Mouse (Mus musculus): Measurements from ENCODE around the gene Pi4kb. TPM values are rescaled to one million over a fixed set of nuclear protein-coding genes. Genes with fewer than 3 reads are reported as not detected.
"Not testable (repeated sequence)": the region's sequence is repeated elsewhere in the genome, so short reads cannot be mapped to it uniquely, and the experiment has no call there.

Pi4kb gene
- total and polyA plus RNA-seq, 2 experiments from 2014 or later: 24.3 to 55.0 TPM

GRCm38 (mm10) chr3:94932809-94933564, 41.5 kb upstream of the Pi4kb start, which contains the start of gene Selenbp1:
Selenbp1 (plus strand) TSS chr3:94933056.
- no peaks in the 10 kb centered on the region for H3K4me1 ChIP-seq (ENCODE audit: insufficient read depth, low read length)
- peak within 1 kb of the TSS; percentile 22; the same call in 1 of the 2 replicates for H3K4me2 ChIP-seq (ENCODE audit: low read depth, low read length, poor library complexity, severe bottlenecking)
- DNase-seq (ENCODE audit: low spot score) (peak; percentile 76), ATAC-seq (ENCODE audit: low FRiP score) (peak; percentile 50)
- H3K27ac ChIP-seq (ENCODE audit: low read depth, low read length): peak within 1 kb of the TSS; percentile 12; the same call in 1 of the 2 replicates
- H3K4me3 ChIP-seq (ENCODE audit: low read depth, low read length): peak within 1 kb of the TSS; percentile 21; the same call in 1 of the 2 replicates
- WGBS: 32% methylated on average over 16 of the region's 16 CpGs
- H3K9me3 ChIP-seq (ENCODE audit: low read length): no peaks in the 10 kb centered on the region
- no peaks in the 10 kb centered on the region for H3K36me3 ChIP-seq (ENCODE audit: insufficient read depth, low read length)
- TF ChIP-seq CTCF (IDR thresholded peaks at IDR 0.05): no peak
- H3K9ac ChIP-seq (replicated peaks; ENCODE audit: low read length, poor library complexity, severe bottlenecking): 0 out of 2 replicates have a peak within 1 kb of the TSS, but pooled peaks have one; percentile 19
- no peaks in the 10 kb centered on the region for H3K27me3 ChIP-seq (ENCODE audit: insufficient read depth, low read length)

GRCm38 (mm10) chr3:94933604-94934003, 40.9 kb upstream of the Pi4kb start:
- H3K27me3 ChIP-seq (ENCODE audit: insufficient read depth, low read length); H3K4me2 ChIP-seq (ENCODE audit: low read depth, low read length, poor library complexity, severe bottlenecking); H3K27ac ChIP-seq (ENCODE audit: low read depth, low read length); H3K4me1 ChIP-seq (ENCODE audit: insufficient read depth, low read length); ATAC-seq (ENCODE audit: low FRiP score); H3K36me3 ChIP-seq (ENCODE audit: insufficient read depth, low read length); H3K9me3 ChIP-seq (ENCODE audit: low read length); H3K4me3 ChIP-seq (ENCODE audit: low read depth, low read length); DNase-seq (ENCODE audit: low spot score); H3K9ac ChIP-seq (replicated peaks; ENCODE audit: low read length, poor library complexity, severe bottlenecking): not testable (repeated sequence)
- WGBS: no CpG with 5 or more reads among the region's 2 CpGs

GRCm38 (mm10) chr3:94934564-94934963, 40.0 kb upstream of the Pi4kb start:
- H3K27ac ChIP-seq (ENCODE audit: low read depth, low read length); H3K4me1 ChIP-seq (ENCODE audit: insufficient read depth, low read length); DNase-seq (ENCODE audit: low spot score); H3K9ac ChIP-seq (replicated peaks; ENCODE audit: low read length, poor library complexity, severe bottlenecking); H3K27me3 ChIP-seq (ENCODE audit: insufficient read depth, low read length); H3K36me3 ChIP-seq (ENCODE audit: insufficient read depth, low read length); H3K4me2 ChIP-seq (ENCODE audit: low read depth, low read length, poor library complexity, severe bottlenecking); H3K9me3 ChIP-seq (ENCODE audit: low read length); ATAC-seq (ENCODE audit: low FRiP score); H3K4me3 ChIP-seq (ENCODE audit: low read depth, low read length): not testable (repeated sequence)
- 95% methylated on average over 3 of the region's 3 CpGs for WGBS

GRCm38 (mm10) chr3:94935332-94935731, 39.2 kb upstream of the Pi4kb start:
- not testable (repeated sequence) for H3K4me3 ChIP-seq (ENCODE audit: low read depth, low read length); DNase-seq (ENCODE audit: low spot score); H3K36me3 ChIP-seq (ENCODE audit: insufficient read depth, low read length); ATAC-seq (ENCODE audit: low FRiP score); H3K4me2 ChIP-seq (ENCODE audit: low read depth, low read length, poor library complexity, severe bottlenecking); H3K4me1 ChIP-seq (ENCODE audit: insufficient read depth, low read length); H3K27ac ChIP-seq (ENCODE audit: low read depth, low read length); H3K9ac ChIP-seq (replicated peaks; ENCODE audit: low read length, poor library complexity, severe bottlenecking); H3K9me3 ChIP-seq (ENCODE audit: low read length); H3K27me3 ChIP-seq (ENCODE audit: insufficient read depth, low read length)
- WGBS: 92% methylated on average over 3 of the region's 3 CpGs

DNA sequence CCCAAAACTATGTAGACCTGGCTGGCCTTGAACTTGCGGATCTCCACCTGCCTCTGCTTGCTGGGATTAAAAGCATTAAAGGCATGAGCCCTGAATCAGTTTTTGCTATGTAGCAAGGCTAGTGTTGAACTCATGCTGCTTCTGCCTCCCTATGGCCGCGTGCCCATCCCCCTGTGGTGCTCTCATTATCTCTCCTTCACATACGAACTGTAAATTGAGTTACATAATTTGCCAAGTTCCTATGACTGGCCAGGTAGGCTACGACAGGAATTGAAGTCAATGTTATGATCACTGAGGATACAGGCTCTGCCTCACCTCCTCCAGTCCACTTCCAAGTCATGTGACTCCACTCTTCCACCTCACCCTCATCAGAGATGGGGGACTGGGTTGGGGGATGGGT, 38.4 kb upstream of the Pi4kb start:
- not testable (repeated sequence) for H3K4me1 ChIP-seq (ENCODE audit: insufficient read depth, low read length); H3K4me3 ChIP-seq (ENCODE audit: low read depth, low read length); H3K27me3 ChIP-seq (ENCODE audit: insufficient read depth, low read length); H3K9ac ChIP-seq (replicated peaks; ENCODE audit: low read length, poor library complexity, severe bottlenecking); ATAC-seq (ENCODE audit: low FRiP score); DNase-seq (ENCODE audit: low spot score); H3K9me3 ChIP-seq (ENCODE audit: low read length); H3K27ac ChIP-seq (ENCODE audit: low read depth, low read length); H3K36me3 ChIP-seq (ENCODE audit: insufficient read depth, low read length); H3K4me2 ChIP-seq (ENCODE audit: low read depth, low read length, poor library complexity, severe bottlenecking)
- 81% methylated on average over 5 of the region's 5 CpGs for WGBS

DNA sequence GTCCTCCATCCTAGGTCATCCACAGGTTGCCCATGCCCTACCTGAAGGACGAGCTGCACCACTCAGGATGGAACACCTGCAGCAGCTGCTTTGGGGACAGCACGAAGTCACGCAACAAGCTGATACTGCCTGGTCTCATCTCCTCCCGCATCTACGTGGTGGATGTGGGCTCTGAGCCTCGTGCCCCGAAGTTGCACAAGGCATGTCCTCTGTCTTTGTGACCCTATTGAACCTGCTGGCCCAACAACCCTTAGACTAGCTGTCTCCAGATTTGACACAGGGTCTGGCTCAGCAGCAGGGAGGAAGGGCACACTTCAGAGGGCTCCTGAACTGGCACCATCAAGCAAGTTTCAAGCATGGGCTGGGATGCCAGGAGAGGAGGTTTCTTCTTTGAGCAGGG, 37.3 kb upstream of the Pi4kb start:
- WGBS: 92% methylated on average over 6 of the region's 7 CpGs
- not testable (repeated sequence) for H3K4me2 ChIP-seq (ENCODE audit: low read depth, low read length, poor library complexity, severe bottlenecking); H3K9ac ChIP-seq (replicated peaks; ENCODE audit: low read length, poor library complexity, severe bottlenecking); H3K4me1 ChIP-seq (ENCODE audit: insufficient read depth, low read length); H3K9me3 ChIP-seq (ENCODE audit: low read length); H3K27me3 ChIP-seq (ENCODE audit: insufficient read depth, low read length); H3K36me3 ChIP-seq (ENCODE audit: insufficient read depth, low read length); H3K27ac ChIP-seq (ENCODE audit: low read depth, low read length); ATAC-seq (ENCODE audit: low FRiP score); H3K4me3 ChIP-seq (ENCODE audit: low read depth, low read length); DNase-seq (ENCODE audit: low spot score)

- not testable (repeated sequence) for ATAC-seq (ENCODE audit: low FRiP score); H3K4me1 ChIP-seq (ENCODE audit: insufficient read depth, low read length); H3K4me3 ChIP-seq (ENCODE audit: low read depth, low read length); DNase-seq (ENCODE audit: low spot score); H3K9ac ChIP-seq (replicated peaks; ENCODE audit: low read length, poor library complexity, severe bottlenecking); H3K4me2 ChIP-seq (ENCODE audit: low read depth, low read length, poor library complexity, severe bottlenecking); H3K27me3 ChIP-seq (ENCODE audit: insufficient read depth, low read length); H3K27ac ChIP-seq (ENCODE audit: low read depth, low read length); H3K36me3 ChIP-seq (ENCODE audit: insufficient read depth, low read length); H3K9me3 ChIP-seq (ENCODE audit: low read length)
- 72% methylated on average over 9 of the region's 9 CpGs for WGBS
Observed at GRCm38 (mm10) chr3:94940033-94940432, 34.5 kb upstream of the Pi4kb start.

DNA sequence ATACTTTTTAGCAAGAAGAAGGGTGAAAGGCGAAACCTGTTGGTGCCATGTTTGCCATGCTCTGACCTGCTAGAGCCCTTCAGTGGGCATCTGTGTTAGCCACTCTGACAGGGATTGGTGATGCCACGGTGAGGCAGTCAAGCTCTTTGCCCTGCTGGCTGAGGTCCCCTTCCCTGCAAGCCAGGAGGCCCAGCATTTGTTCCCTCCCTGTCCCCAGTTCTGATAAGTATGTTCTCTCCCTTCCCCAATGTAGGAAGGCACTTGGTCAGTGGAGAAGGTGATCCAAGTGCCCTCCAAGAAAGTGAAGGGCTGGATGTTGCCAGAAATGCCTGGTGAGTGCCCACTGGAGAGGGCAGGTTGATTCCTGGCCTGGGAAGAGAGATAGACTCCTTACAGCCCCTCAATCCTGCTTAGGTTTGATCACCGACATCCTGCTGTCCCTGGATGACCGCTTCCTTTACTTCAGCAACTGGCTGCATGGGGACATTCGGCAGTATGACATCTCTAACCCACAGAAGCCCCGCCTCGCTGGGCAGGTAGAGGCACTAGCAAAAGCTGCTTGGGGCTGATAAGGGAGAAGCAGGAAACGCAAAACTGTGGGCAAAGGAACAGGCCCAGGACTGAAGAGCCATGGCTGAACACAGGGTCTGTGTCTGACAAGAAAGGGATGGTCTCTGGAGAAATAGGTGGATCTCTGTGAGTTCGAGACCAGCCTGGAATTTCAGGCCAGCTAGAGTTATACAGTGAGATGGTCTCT, 32.1 kb upstream of the Pi4kb start:
- H3K27me3 ChIP-seq (ENCODE audit: insufficient read depth, low read length); H3K4me2 ChIP-seq (ENCODE audit: low read depth, low read length, poor library complexity, severe bottlenecking); H3K36me3 ChIP-seq (ENCODE audit: insufficient read depth, low read length); H3K4me3 ChIP-seq (ENCODE audit: low read depth, low read length); H3K27ac ChIP-seq (ENCODE audit: low read depth, low read length); DNase-seq (ENCODE audit: low spot score); H3K9me3 ChIP-seq (ENCODE audit: low read length); ATAC-seq (ENCODE audit: low FRiP score); H3K9ac ChIP-seq (replicated peaks; ENCODE audit: low read length, poor library complexity, severe bottlenecking); H3K4me1 ChIP-seq (ENCODE audit: insufficient read depth, low read length): not testable (repeated sequence)
- WGBS: 80% methylated on average over 8 of the region's 9 CpGs
